Mouse (Mus musculus) MEL (cell line): ENCODE measurements at regions not wholly inside any gene's neighbourhood (a gene's known extent, or its start where the extent isn't known, plus 50 kb on each side); places are given as distances from the start of the nearest gene placed in this dataset.

ENCODE experiments used
- DNase-seq: peaks from one replicate; pipeline ENCODE4 v3.0.0; 2011; ENCODE audit warnings: low read depth, low spot score
- H3K27ac ChIP-seq: 2 replicates; pipeline ENCODE4 v1.5.1; 2012; ENCODE audit warnings: low read depth, mild to moderate bottlenecking, control low read depth, low read length, moderate library complexity; ENCODE audit not compliant: control insufficient read depth
- H3K27me3 ChIP-seq, 2 experiments: fragments of 150-350 bp in 1 of 2; sonication (generic) in 1 of 2; 2 replicates each; pipeline ENCODE4 v1.6.1; 2012; ENCODE audit warnings: low read length in 2 of 2, mild to moderate bottlenecking in 2 of 2, improper control_type of control experiment in 1 of 2, moderate library complexity in 1 of 2; ENCODE audit not compliant: insufficient read depth in 2 of 2, control insufficient read depth in 1 of 2
- H3K36me3 ChIP-seq, 2 experiments: 2 replicates each; pipeline ENCODE4 v1.6.1; 2012 to 2014; ENCODE audit warnings: low read length in 2 of 2, improper control_type of control experiment in 1 of 2, inconsistent platforms in 1 of 2, mild to moderate bottlenecking in 1 of 2; ENCODE audit not compliant: insufficient read depth in 2 of 2, control insufficient read depth in 1 of 2
- H3K4me1 ChIP-seq, 2 experiments: fragments of 150-350 bp in 1 of 2; sonication (generic) in 1 of 2; 2 replicates each; pipeline ENCODE4 v1.6.1; 2012; ENCODE audit warnings: low read length in 2 of 2, improper control_type of control experiment in 1 of 2, mild to moderate bottlenecking in 1 of 2; ENCODE audit not compliant: insufficient read depth in 2 of 2, control insufficient read depth in 1 of 2
- H3K4me3 ChIP-seq, 2 experiments: fragments of 150-350 bp in 1 of 2; sonication (generic) in 1 of 2; 2 replicates each; pipeline ENCODE4 v1.5.1; 2012; ENCODE audit warnings: low read depth in 2 of 2, low read length in 2 of 2, mild to moderate bottlenecking in 2 of 2, moderate library complexity in 2 of 2, control low read depth in 1 of 2, improper control_type of control experiment in 1 of 2; ENCODE audit not compliant: control insufficient read depth in 1 of 2, insufficient read depth in 1 of 2
- H3K79me2 ChIP-seq: 2 replicates; pipeline ENCODE4 v1.6.1; 2012; ENCODE audit warnings: mild to moderate bottlenecking, low read length, moderate library complexity; ENCODE audit not compliant: control insufficient read depth, poor library complexity, insufficient read depth
- H3K9ac ChIP-seq: 2 replicates; pipeline ENCODE4 v1.6.1; 2012; ENCODE audit warnings: low read depth, mild to moderate bottlenecking, control low read depth, low read length, moderate library complexity; ENCODE audit not compliant: control insufficient read depth, poor library complexity, severe bottlenecking
- H3K9me3 ChIP-seq: fragments of 150-350 bp; sonication (generic); replicated peaks from 2 replicates; pipeline ENCODE4 v1.6.1; 2012; ENCODE audit warnings: mild to moderate bottlenecking, low read length, improper control_type of control experiment, moderate library complexity; ENCODE audit not compliant: insufficient read depth
- CHD1 ChIP-seq: IDR thresholded peaks from 2 replicates; pipeline ENCODE4 v1.6.1; 2012; ENCODE audit warnings: low read depth, mild to moderate bottlenecking, inconsistent platforms, low read length, improper control_type of control experiment
- CHD2 ChIP-seq: IDR thresholded peaks from 2 replicates; pipeline ENCODE4 v1.6.1; 2011; ENCODE audit warnings: low read length, improper control_type of control experiment
- ETS1 ChIP-seq: IDR thresholded peaks from 2 replicates; pipeline ENCODE4 v1.6.1; 2012; ENCODE audit warnings: low read depth, mild to moderate bottlenecking, inconsistent platforms, low read length, improper control_type of control experiment, moderate library complexity
- GATA1 ChIP-seq: IDR thresholded peaks from 2 replicates; pipeline ENCODE4 v1.6.1; 2011; ENCODE audit warnings: low read depth, low read length, improper control_type of control experiment
- HCFC1 ChIP-seq: IDR thresholded peaks from 2 replicates; pipeline ENCODE4 v1.6.1; 2012; ENCODE audit warnings: low read depth, mild to moderate bottlenecking, inconsistent platforms, low read length, improper control_type of control experiment, moderate library complexity
- KAT2A ChIP-seq: conservative IDR thresholded peaks from 2 replicates; pipeline ENCODE4 v1.6.1; 2012; ENCODE audit warnings: low read depth, low read length, improper control_type of control experiment, inconsistent platforms
- MAZ ChIP-seq: IDR thresholded peaks from 2 replicates; pipeline ENCODE4 v1.6.1; 2012; ENCODE audit warnings: low read depth, mild to moderate bottlenecking, inconsistent platforms, low read length, improper control_type of control experiment
- MYB ChIP-seq: IDR thresholded peaks from 2 replicates; pipeline ENCODE4 v1.6.1; 2011; ENCODE audit warnings: mild to moderate bottlenecking, low read depth, low read length, improper control_type of control experiment
- NELFE ChIP-seq: IDR thresholded peaks from 2 replicates; pipeline ENCODE4 v1.6.1; 2011; ENCODE audit warnings: low read depth, low read length, improper control_type of control experiment
- POLR2AphosphoS2 ChIP-seq: IDR thresholded peaks from 2 replicates; pipeline ENCODE4 v1.6.1; 2011; ENCODE audit warnings: low read length, improper control_type of control experiment
- RCOR1 ChIP-seq: IDR thresholded peaks from 2 replicates; pipeline ENCODE4 v1.6.1; 2012; ENCODE audit warnings: low read depth, mild to moderate bottlenecking, inconsistent platforms, low read length, improper control_type of control experiment
- TBP ChIP-seq: IDR thresholded peaks from 2 replicates; pipeline ENCODE4 v1.8.0; 2011; ENCODE audit warnings: low read depth, low read length, improper control_type of control experiment
- TCF12 ChIP-seq: IDR thresholded peaks from 2 replicates; pipeline ENCODE4 v1.6.1; 2014; ENCODE audit warnings: low read depth, mild to moderate bottlenecking, inconsistent platforms, low read length, improper control_type of control experiment, moderate library complexity
- USF1 ChIP-seq: IDR thresholded peaks from 2 replicates; pipeline ENCODE4 v1.6.1; 2014; ENCODE audit warnings: low read depth, mild to moderate bottlenecking, inconsistent platforms, low read length, improper control_type of control experiment, moderate library complexity
- USF2 ChIP-seq, 2 experiments: IDR thresholded peaks; 2 replicates each; pipeline ENCODE4 v1.6.1; 2011 to 2012; ENCODE audit warnings: improper control_type of control experiment in 2 of 2, low read length in 2 of 2, borderline replicate concordance in 1 of 2, inconsistent platforms in 1 of 2, low read depth in 1 of 2, mild to moderate bottlenecking in 1 of 2; ENCODE audit not compliant: insufficient read depth in 1 of 2
- ZMIZ1 ChIP-seq: IDR thresholded peaks from 2 replicates; pipeline ENCODE4 v1.6.1; 2012; ENCODE audit warnings: low read depth, mild to moderate bottlenecking, inconsistent platforms, low read length, improper control_type of control experiment, moderate library complexity

GRCm38 (mm10) chr3:103463760-103464159 lies 111.3 kb upstream of the Syt6 start:
- Histone ChIP-seq H3K79me2 (no peaks in the 10 kb centered on the region), H3K9me3 (no peaks in the 10 kb centered on the region), H3K9ac (no peak overlapping the region), H3K4me1 (no peaks in the 10 kb centered on the region), H3K27ac (no peak overlapping the region), H3K4me3 (no peak overlapping the region), H3K27me3 (no peaks in the 10 kb centered on the region; a peak in 1 of 4 replicates), H3K36me3 (no peaks in the 10 kb centered on the region)
- no peak for TF ChIP-seq RCOR1
- DNase-seq = no peak

GRCm38 (mm10) chr3:103464181-103464580 lies 110.8 kb upstream of the Syt6 start:
- no peak for DNase-seq
- no peak overlapping the region for H3K27ac ChIP-seq
- no peak for TF ChIP-seq ETS1
- no peak for TF ChIP-seq CHD2
- no peak overlapping the region for H3K4me3 ChIP-seq
- no peaks in the 10 kb centered on the region for H3K36me3 ChIP-seq
- H3K4me1 ChIP-seq = no peaks in the 10 kb centered on the region
- H3K9me3 ChIP-seq = no peaks in the 10 kb centered on the region
- no peak overlapping the region for H3K9ac ChIP-seq
- H3K27me3 ChIP-seq = no peaks in the 10 kb centered on the region; a peak in 1 of 4 replicates
- H3K79me2 ChIP-seq = no peaks in the 10 kb centered on the region

- Histone ChIP-seq H3K4me1 (no peaks in the 10 kb centered on the region), H3K36me3 (no peaks in the 10 kb centered on the region), H3K9me3 (no peaks in the 10 kb centered on the region), H3K27me3 (no peaks in the 10 kb centered on the region; a peak in 1 of 4 replicates), H3K27ac (no peak overlapping the region), H3K79me2 (no peaks in the 10 kb centered on the region), H3K9ac (no peak overlapping the region), H3K4me3 (no peak overlapping the region)
- no peak for TF ChIP-seq TCF12
- TF ChIP-seq NELFE = no peak
- no peak for DNase-seq
These were observed 110.3 kb upstream of the Syt6 start for GRCm38 (mm10) chr3:103464729-103465128.

- Histone ChIP-seq H3K4me1 (no peaks in the 10 kb centered on the region), H3K4me3 (no peak overlapping the region), H3K27ac (no peak overlapping the region), H3K27me3 (no peaks in the 10 kb centered on the region; a peak in 2 of 4 replicates), H3K9me3 (no peaks in the 10 kb centered on the region), H3K79me2 (no peaks in the 10 kb centered on the region), H3K9ac (no peak overlapping the region), H3K36me3 (no peaks in the 10 kb centered on the region)
- TF ChIP-seq HCFC1 = no peak
- TF ChIP-seq GATA1 = no peak
- no peak for TF ChIP-seq TBP
- TF ChIP-seq USF2 (IDR thresholded peaks at IDR 0.05; ENCODE audit: borderline replicate concordance in 1 of 2, insufficient read depth in 1 of 2, low read depth in 1 of 2, low read length in 2 of 2) = no peak
- no peak for TF ChIP-seq MYB
- TF ChIP-seq POLR2AphosphoS2 = no peak
- no peak for TF ChIP-seq ZMIZ1
- TF ChIP-seq CHD1 = no peak
- TF ChIP-seq USF1 = no peak
- TF ChIP-seq KAT2A = no peak
- TF ChIP-seq MAZ = no peak
- no peak for DNase-seq
These were observed 109.8 kb upstream of the Syt6 start for GRCm38 (mm10) chr3:103465132-103465690.
